Mouse (Mus musculus) bone marrow, adult 2 months (tissue): ENCODE measurements at regions not wholly inside any gene's neighbourhood (a gene's known extent, or its start where the extent isn't known, plus 50 kb on each side); places are given as distances from the start of the nearest gene placed in this dataset.

Source experiments
- H3K27ac ChIP-seq: fragments of 200-500 bp; 2 replicates; pipeline ENCODE4 v1.5.1; 2012; ENCODE audit warnings: low read depth, mild to moderate bottlenecking, control low read depth, inconsistent platforms, low read length; ENCODE audit not compliant: control insufficient read depth, poor library complexity, insufficient read depth
- H3K4me1 ChIP-seq: fragments of 200-500 bp; 2 replicates; pipeline ENCODE4 v1.6.1; 2011; ENCODE audit warnings: low read length; ENCODE audit not compliant: control insufficient read depth, insufficient read depth
- H3K4me3 ChIP-seq: fragments of 200-500 bp; replicated peaks from 2 replicates; pipeline ENCODE3; 2011; ENCODE audit warnings: mild to moderate bottlenecking, low read depth, low read length, control low read depth; ENCODE audit not compliant: control insufficient read depth
- CTCF ChIP-seq: fragments of 200-500 bp; IDR thresholded peaks from 2 replicates; pipeline ENCODE4 v1.5.1; 2011; ENCODE audit warnings: low read length, control low read depth; ENCODE audit not compliant: control insufficient read depth, insufficient read depth
- POLR2A ChIP-seq: fragments of 200-500 bp; IDR thresholded peaks from 2 replicates; pipeline ENCODE4 v1.6.1; 2011; ENCODE audit warnings: low read depth, mild to moderate bottlenecking, control low read depth, low read length, borderline replicate concordance; ENCODE audit not compliant: control insufficient read depth
- WGBS: fragments of 180-500 bp; shearing (Covaris S2); methylation state at CpG from one replicate; pipeline ENCODE4 v1.1.7; 2018; 5-methylcytosine and 5-hydroxymethylcytosine counted together

- Histone ChIP-seq H3K4me3 (no peak overlapping the region), H3K27ac (no peak overlapping the region), H3K4me1 (no peaks in the 10 kb centered on the region)
- 47% methylated on average over 8 of the region's 8 CpGs for WGBS
- TF ChIP-seq POLR2A = no peak
- TF ChIP-seq CTCF = no peak
Observed at GRCm38 (mm10) chr9:69651608-69652007, 109.1 kb downstream of the Foxb1 start.

- WGBS = 57% methylated on average over 5 of the region's 5 CpGs
Observed at GRCm38 (mm10) chr9:69642591-69642990, 118.1 kb downstream of the Foxb1 start.

GRCm38 (mm10) chr9:69623312-69623711 lies 137.4 kb downstream of the Foxb1 start:
- WGBS = 21% methylated on average over 7 of the region's 7 CpGs
- TF ChIP-seq CTCF (peak; percentile 72), POLR2A (no peak)

More at GRCm38 (mm10) chr9:69642591-69642990, 118.1 kb downstream of the Foxb1 start:
- TF ChIP-seq CTCF (no peak), POLR2A (no peak)
- no peak overlapping the region for H3K27ac ChIP-seq
- H3K4me1 ChIP-seq = no peaks in the 10 kb centered on the region
- H3K4me3 ChIP-seq = no peak overlapping the region

GRCm38 (mm10) chr9:69621006-69621405 lies 139.7 kb downstream of the Foxb1 start:
- 76% methylated on average over 3 of the region's 3 CpGs for WGBS
- H3K27ac ChIP-seq = no peak overlapping the region
- H3K4me1 ChIP-seq = no peaks in the 10 kb centered on the region
- H3K4me3 ChIP-seq = no peak overlapping the region
- TF ChIP-seq POLR2A = no peak
- TF ChIP-seq CTCF = no peak

More at GRCm38 (mm10) chr9:69623312-69623711, 137.4 kb downstream of the Foxb1 start:
- H3K4me1 ChIP-seq = no peaks in the 10 kb centered on the region
- H3K4me3 ChIP-seq = no peak overlapping the region
- no peak overlapping the region for H3K27ac ChIP-seq

GRCm38 (mm10) chr9:69617328-69617727 lies 143.4 kb downstream of the Foxb1 start:
- TF ChIP-seq CTCF (no peak), POLR2A (no peak)
- 80% methylated on average over 2 of the region's 2 CpGs for whole genome bisulfite sequencing
- no peak overlapping the region for H3K4me3 ChIP-seq
- H3K4me1 ChIP-seq = no peaks in the 10 kb centered on the region
- H3K27ac ChIP-seq = no peak overlapping the region

- WGBS = 53% methylated on average over 8 of the region's 8 CpGs
- TF ChIP-seq POLR2A = no peak
- Histone ChIP-seq H3K27ac (no peak overlapping the region), H3K4me1 (no peaks in the 10 kb centered on the region), H3K4me3 (no peak overlapping the region)
Observed at GRCm38 (mm10) chr9:69597472-69597871, 144.1 kb downstream of the Anxa2 start.

- 71% methylated on average over 15 of the region's 15 CpGs for WGBS
- TF ChIP-seq CTCF (no peak), POLR2A (no peak)
- no peak overlapping the region for H3K4me3 ChIP-seq
- no peak overlapping the region for H3K27ac ChIP-seq
- no peaks in the 10 kb centered on the region for H3K4me1 ChIP-seq
Observed at GRCm38 (mm10) chr9:69592329-69593062, 139.1 kb downstream of the Anxa2 start.

- H3K27ac ChIP-seq = no peak overlapping the region
- H3K4me3 ChIP-seq = no peak overlapping the region
- 62% methylated on average over 4 of the region's 4 CpGs for WGBS
- no peaks in the 10 kb centered on the region for H3K4me1 ChIP-seq
- TF ChIP-seq CTCF (no peak), POLR2A (no peak)
Observed at GRCm38 (mm10) chr9:69588846-69589245, 135.4 kb downstream of the Anxa2 start.

- 75% methylated on average over 3 of the region's 3 CpGs for WGBS
- H3K4me3 ChIP-seq = no peak overlapping the region
- TF ChIP-seq CTCF (no peak), POLR2A (no peak)
Observed at GRCm38 (mm10) chr9:69587096-69587495, 133.7 kb downstream of the Anxa2 start.

More at GRCm38 (mm10) chr9:69587096-69587495, 133.7 kb downstream of the Anxa2 start:
- Histone ChIP-seq H3K4me1 (no peaks in the 10 kb centered on the region), H3K27ac (no peak overlapping the region)
